Mouse (Mus musculus): ENCODE data around the gene Acsf2. TPM values are rescaled to one million over a fixed set of nuclear protein-coding genes. Genes with fewer than 3 reads are reported as not detected.

Gene Acsf2
- total and polyA plus RNA-seq, 3 experiments: 2.8 to 13.1 TPM; not detected in 1

DNA sequence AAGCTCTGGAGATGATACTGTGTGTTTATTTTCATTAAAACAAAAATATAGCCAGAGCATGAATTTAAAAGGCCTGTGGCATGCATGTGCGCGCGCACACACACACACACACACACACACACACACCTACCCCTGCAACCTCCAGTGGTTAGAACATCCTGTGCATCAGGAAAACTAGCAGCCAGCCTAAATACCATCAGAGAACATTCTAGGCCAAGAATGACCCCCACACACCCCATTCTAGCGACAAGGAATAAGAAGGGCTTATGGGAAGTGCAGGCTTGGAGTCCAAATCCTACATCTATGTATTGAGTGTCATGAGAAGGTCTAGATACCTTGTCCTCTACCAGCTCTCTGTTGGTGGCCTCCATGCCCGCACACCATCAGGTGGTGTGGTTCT is 38.3 kb downstream of the Acsf2 start:
- H3K9ac ChIP-seq (ENCODE audit: control insufficient read depth, low read depth, low read length, poor library complexity, severe bottlenecking): no peak overlapping the region
- TF ChIP-seq CHD1 (IDR thresholded peaks at IDR 0.05; ENCODE audit: low read depth, low read length) (no peak), POLR2AphosphoS2 (IDR thresholded peaks at IDR 0.05; ENCODE audit: low read length) (no peak), JUND (IDR thresholded peaks at IDR 0.05; ENCODE audit: low read depth, low read length) (no peak), CHD2 (IDR thresholded peaks at IDR 0.05; ENCODE audit: low read length) (no peak), BHLHE40 (IDR thresholded peaks at IDR 0.05; ENCODE audit: borderline replicate concordance, low read depth, low read length) (no peak), RCOR1 (IDR thresholded peaks at IDR 0.05; ENCODE audit: low read depth, low read length) (no peak), CTCF (IDR thresholded peaks at IDR 0.05 in 2 of 3, conservative IDR thresholded peaks at IDR 0.05 in 1 of 3; ENCODE audit: control insufficient read depth in 1 of 3, insufficient read depth in 1 of 3, low read depth in 2 of 3, low read length in 3 of 3, poor library complexity in 1 of 3, severe bottlenecking in 1 of 3) (no peak), POLR2AphosphoS5 (IDR thresholded peaks at IDR 0.05; ENCODE audit: borderline replicate concordance, low read depth, low read length) (no peak), RAD21 (IDR thresholded peaks at IDR 0.05; ENCODE audit: low read depth, low read length) (no peak), GABPA (IDR thresholded peaks at IDR 0.05; ENCODE audit: low read depth, low read length) (no peak), POLR2A (IDR thresholded peaks at IDR 0.05; ENCODE audit: control insufficient read depth in 1 of 2, insufficient read depth in 1 of 2, low read depth in 1 of 2, low read length in 2 of 2, poor library complexity in 1 of 2) (no peak)
- no peaks in the 10 kb centered on the region for H3K9me3 ChIP-seq (replicated peaks; ENCODE audit: insufficient read depth, low read length)
- H3K4me3 ChIP-seq (ENCODE audit: control insufficient read depth in 1 of 2, insufficient read depth in 1 of 2, low read depth in 2 of 2, low read length in 2 of 2): no peak overlapping the region
- H3K27me3 ChIP-seq (ENCODE audit: control insufficient read depth in 1 of 2, insufficient read depth in 2 of 2, low read length in 2 of 2): no peaks in the 10 kb centered on the region
- no peak overlapping the region for H3K27ac ChIP-seq (ENCODE audit: control insufficient read depth, low read depth, low read length)
- DNase-seq (ENCODE audit: low read depth, low spot score): no peak
- no peaks in the 10 kb centered on the region for H3K79me2 ChIP-seq (ENCODE audit: control insufficient read depth, insufficient read depth, low read length, poor library complexity)
- H3K4me1 ChIP-seq (ENCODE audit: control insufficient read depth in 1 of 2, insufficient read depth in 2 of 2, low read length in 2 of 2): no peaks in the 10 kb centered on the region
- H3K36me3 ChIP-seq (ENCODE audit: control insufficient read depth in 1 of 2, insufficient read depth in 2 of 2, low read length in 2 of 2): no peaks in the 10 kb centered on the region

- Histone ChIP-seq H3K36me3 (ENCODE audit: control insufficient read depth in 1 of 2, insufficient read depth in 2 of 2, low read length in 2 of 2) (no peaks in the 10 kb centered on the region), H3K9ac (ENCODE audit: control insufficient read depth, low read depth, low read length, poor library complexity, severe bottlenecking) (no peak overlapping the region), H3K9me3 (replicated peaks; ENCODE audit: insufficient read depth, low read length) (no peaks in the 10 kb centered on the region), H3K4me1 (ENCODE audit: control insufficient read depth in 1 of 2, insufficient read depth in 2 of 2, low read length in 2 of 2) (no peaks in the 10 kb centered on the region), H3K27me3 (ENCODE audit: control insufficient read depth in 1 of 2, insufficient read depth in 2 of 2, low read length in 2 of 2) (no peaks in the 10 kb centered on the region), H3K27ac (ENCODE audit: control insufficient read depth, low read depth, low read length) (no peak overlapping the region), H3K4me3 (ENCODE audit: control insufficient read depth in 1 of 2, insufficient read depth in 1 of 2, low read depth in 2 of 2, low read length in 2 of 2) (no peak overlapping the region), H3K79me2 (ENCODE audit: control insufficient read depth, insufficient read depth, low read length, poor library complexity) (no peaks in the 10 kb centered on the region)
- no peak for DNase-seq (ENCODE audit: low read depth, low spot score)
- no peak for TF ChIP-seq ETS1 (IDR thresholded peaks at IDR 0.05; ENCODE audit: low read depth, low read length)
- no peak for TF ChIP-seq TBP (IDR thresholded peaks at IDR 0.05; ENCODE audit: low read depth, low read length)
- TF ChIP-seq ZNF384 (IDR thresholded peaks at IDR 0.05; ENCODE audit: low read depth, low read length): no peak
- TF ChIP-seq SIN3A (IDR thresholded peaks at IDR 0.05; ENCODE audit: low read length): no peak
- no peak for TF ChIP-seq BHLHE40 (IDR thresholded peaks at IDR 0.05; ENCODE audit: borderline replicate concordance, low read depth, low read length)
- TF ChIP-seq MAFK (IDR thresholded peaks at IDR 0.05; ENCODE audit: borderline replicate concordance, low read depth, low read length): no peak
- no peak for TF ChIP-seq POLR2A (IDR thresholded peaks at IDR 0.05; ENCODE audit: control insufficient read depth in 1 of 2, insufficient read depth in 1 of 2, low read depth in 1 of 2, low read length in 2 of 2, poor library complexity in 1 of 2)
- TF ChIP-seq MYC (IDR thresholded peaks at IDR 0.05; ENCODE audit: low read depth, low read length): no peak
- no peak for TF ChIP-seq MAZ (IDR thresholded peaks at IDR 0.05; ENCODE audit: low read depth, low read length)
- no peak for TF ChIP-seq SMC3 (IDR thresholded peaks at IDR 0.05; ENCODE audit: low read depth, low read length)
Observed at GRCm38 (mm10) chr11:94558226-94558625, 43.4 kb downstream of the Acsf2 start.
